Mouse (Mus musculus): ENCODE measurements around the gene H2al1f. TPM values are rescaled to one million over a fixed set of nuclear protein-coding genes. Genes with fewer than 3 reads are reported as not detected.
"Not testable (repeated sequence)": the region's sequence is repeated elsewhere in the genome, so short reads cannot be mapped to it uniquely, and the experiment has no call there.

Gene H2al1f
- not detected in 2 replicates for polyA plus RNA-seq (2014; fragmentation: Nextera tagmentation; extraction: Ambion mirVana)

DNA sequence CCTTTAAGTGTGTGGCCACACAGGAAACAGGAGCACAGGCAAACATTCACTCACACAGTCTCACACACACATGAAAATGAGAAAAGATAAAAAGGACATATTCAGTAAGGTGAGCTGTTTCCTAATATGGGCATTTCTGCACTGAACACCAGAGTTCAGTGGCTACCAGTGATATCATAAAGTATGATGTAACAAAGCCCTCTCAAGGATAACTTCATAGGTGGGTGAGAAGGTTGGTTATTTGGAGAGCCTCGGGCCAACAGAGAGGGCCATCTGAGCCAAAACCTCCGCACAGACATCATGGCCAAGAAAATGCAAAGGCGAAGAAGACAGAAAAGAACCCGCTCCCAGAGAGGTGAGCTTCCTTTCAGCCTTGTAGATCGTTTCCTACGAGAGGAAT, at the start of gene H2al1f:
H2al1f (plus strand) TSS at position 301 of the 400 bp plus-strand sequence.
- ATAC-seq (replicated peaks; ENCODE audit: insufficient number of reproducible peaks, low FRiP score, low TSS enrichment); H3K27ac ChIP-seq (ENCODE audit: low read depth, low read length); H3K4me1 ChIP-seq (ENCODE audit: control insufficient read depth, insufficient read depth, low read length); H3K36me3 ChIP-seq (ENCODE audit: control insufficient read depth, insufficient read depth, low read length); H3K4me3 ChIP-seq (ENCODE audit: low read depth, low read length); H3K27me3 ChIP-seq (ENCODE audit: control insufficient read depth, insufficient read depth, low read length); H3K4me2 ChIP-seq; H3K9me3 ChIP-seq (replicated peaks; ENCODE audit: control insufficient read depth, low read length); H3K9ac ChIP-seq (ENCODE audit: low read depth, low read length): not testable (repeated sequence)
- no CpG with 5 or more reads among the region's 6 CpGs for WGBS (ENCODE audit: insufficient replicate concordance)

DNA sequence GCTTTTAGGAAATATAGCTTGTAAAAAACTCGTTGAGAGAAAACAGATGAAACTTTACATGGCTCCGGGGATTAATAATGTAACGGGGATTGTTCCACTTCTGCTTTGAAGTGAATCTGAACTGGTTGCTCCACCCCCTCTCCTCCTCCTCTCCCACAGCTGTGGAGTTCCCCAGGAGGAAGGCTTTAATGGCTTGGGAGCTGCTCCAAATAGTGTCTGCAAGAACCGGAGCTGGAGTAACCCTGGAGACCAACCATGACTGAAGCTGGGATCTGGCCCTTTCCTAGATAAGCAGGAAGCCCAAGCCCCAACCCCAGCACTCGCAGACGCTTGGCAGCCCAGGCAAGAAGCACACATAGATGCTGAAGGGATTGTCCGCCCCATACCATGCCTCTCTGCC, 47.2 kb upstream of the H2al1f start:
- no peaks in the 10 kb centered on the region for H3K4me1 ChIP-seq (ENCODE audit: control insufficient read depth, insufficient read depth, low read length)
- H3K4me3 ChIP-seq (ENCODE audit: low read depth, low read length), result no peak overlapping the region
- 58% methylated on average over 7 of the region's 7 CpGs for WGBS (ENCODE audit: insufficient replicate concordance)
- ATAC-seq (replicated peaks; ENCODE audit: insufficient number of reproducible peaks, low FRiP score, low TSS enrichment), result no peak
- H3K27me3 ChIP-seq (ENCODE audit: control insufficient read depth, insufficient read depth, low read length), result no peaks in the 10 kb centered on the region
- no peak overlapping the region for H3K9ac ChIP-seq (ENCODE audit: low read depth, low read length)
- H3K27ac ChIP-seq (ENCODE audit: low read depth, low read length), result no peak overlapping the region
- no peaks in the 10 kb centered on the region for H3K9me3 ChIP-seq (replicated peaks; ENCODE audit: control insufficient read depth, low read length)
- H3K36me3 ChIP-seq (ENCODE audit: control insufficient read depth, insufficient read depth, low read length), result no peaks in the 10 kb centered on the region
- H3K4me2 ChIP-seq, result no peak overlapping the region

DNA sequence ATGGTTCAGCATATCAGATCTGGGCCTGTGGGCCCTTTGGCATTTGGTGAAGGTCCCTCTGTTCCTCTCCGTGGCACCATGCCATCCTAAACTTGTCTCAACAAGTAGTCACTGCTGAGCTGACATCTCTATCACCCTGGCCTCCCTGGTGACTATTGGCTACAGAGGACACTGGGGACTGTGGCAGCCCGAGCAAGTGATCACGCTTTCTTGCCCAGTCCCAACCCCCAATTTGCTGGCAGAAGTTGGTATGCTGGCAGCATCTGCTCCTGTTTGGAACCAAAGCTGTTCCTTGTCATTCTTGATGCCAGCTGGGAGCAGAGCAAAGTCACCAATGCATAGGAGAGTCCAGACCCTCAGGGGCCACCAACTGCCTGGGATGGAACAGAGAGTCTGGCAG, 45.9 kb upstream of the H2al1f start:
- no peaks in the 10 kb centered on the region for H3K9me3 ChIP-seq (replicated peaks; ENCODE audit: control insufficient read depth, low read length)
- WGBS (ENCODE audit: insufficient replicate concordance), result 82% methylated on average over 3 of the region's 3 CpGs
- ATAC-seq (replicated peaks; ENCODE audit: insufficient number of reproducible peaks, low FRiP score, low TSS enrichment), result no peak
- no peak overlapping the region for H3K9ac ChIP-seq (ENCODE audit: low read depth, low read length)
- no peak overlapping the region for H3K4me3 ChIP-seq (ENCODE audit: low read depth, low read length)
- no peaks in the 10 kb centered on the region for H3K36me3 ChIP-seq (ENCODE audit: control insufficient read depth, insufficient read depth, low read length)
- H3K27ac ChIP-seq (ENCODE audit: low read depth, low read length), result no peak overlapping the region
- no peaks in the 10 kb centered on the region for H3K27me3 ChIP-seq (ENCODE audit: control insufficient read depth, insufficient read depth, low read length)
- H3K4me1 ChIP-seq (ENCODE audit: control insufficient read depth, insufficient read depth, low read length), result no peaks in the 10 kb centered on the region
- H3K4me2 ChIP-seq, result no peak overlapping the region

DNA sequence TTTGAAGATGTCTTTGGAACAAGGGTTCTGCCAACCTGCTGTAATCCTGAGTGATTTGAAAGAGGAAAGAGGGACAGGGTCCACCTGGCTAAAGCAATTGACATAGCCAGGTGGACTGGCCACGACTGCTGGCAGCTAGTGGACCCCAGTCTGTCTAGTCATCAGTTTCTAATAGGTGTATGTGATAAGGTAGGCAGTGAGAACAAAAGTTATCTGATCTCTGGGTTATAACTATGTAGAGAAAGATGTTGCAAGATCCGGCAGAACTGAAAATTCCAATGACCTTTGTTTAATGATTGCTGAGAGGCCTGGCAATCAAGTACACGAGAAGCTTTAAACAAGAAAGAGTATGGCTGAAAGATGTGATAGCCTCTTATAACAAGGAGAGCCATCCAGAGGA, 41.8 kb upstream of the H2al1f start:
- no peak overlapping the region for H3K4me3 ChIP-seq (ENCODE audit: low read depth, low read length)
- no peak for ATAC-seq (replicated peaks; ENCODE audit: insufficient number of reproducible peaks, low FRiP score, low TSS enrichment)
- no peaks in the 10 kb centered on the region for H3K9me3 ChIP-seq (replicated peaks; ENCODE audit: control insufficient read depth, low read length)
- no peaks in the 10 kb centered on the region for H3K4me1 ChIP-seq (ENCODE audit: control insufficient read depth, insufficient read depth, low read length)
- 72% methylated on average over 3 of the region's 3 CpGs for WGBS (ENCODE audit: insufficient replicate concordance)
- H3K27ac ChIP-seq (ENCODE audit: low read depth, low read length), result no peak overlapping the region
- no peaks in the 10 kb centered on the region for H3K36me3 ChIP-seq (ENCODE audit: control insufficient read depth, insufficient read depth, low read length)
- no peaks in the 10 kb centered on the region for H3K27me3 ChIP-seq (ENCODE audit: control insufficient read depth, insufficient read depth, low read length)
- H3K4me2 ChIP-seq, result no peak overlapping the region
- H3K9ac ChIP-seq (ENCODE audit: low read depth, low read length), result no peak overlapping the region

DNA sequence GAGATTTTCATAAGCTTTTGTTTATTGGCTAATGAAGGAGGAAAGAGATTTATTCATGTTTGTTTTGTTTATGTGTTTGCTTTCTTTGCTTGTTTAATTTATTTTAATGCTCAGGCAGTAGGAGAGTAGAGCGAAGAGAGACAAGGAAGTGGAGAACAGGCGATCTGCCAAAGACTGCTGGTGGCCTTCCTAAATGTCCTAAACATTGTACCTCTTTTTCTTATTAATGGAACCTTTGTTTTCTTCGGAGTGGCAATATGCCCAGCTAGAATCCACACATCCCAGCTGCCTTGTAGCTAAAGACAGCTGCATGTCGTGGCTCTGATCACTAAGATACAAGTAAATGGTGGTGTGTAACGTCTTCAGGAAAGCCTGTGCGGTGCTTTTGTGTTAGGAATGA, 37.9 kb upstream of the H2al1f start:
- H3K4me2 ChIP-seq, result no peak overlapping the region
- H3K9ac ChIP-seq (ENCODE audit: low read depth, low read length), result no peak overlapping the region
- H3K4me3 ChIP-seq (ENCODE audit: low read depth, low read length), result no peak overlapping the region
- no peaks in the 10 kb centered on the region for H3K36me3 ChIP-seq (ENCODE audit: control insufficient read depth, insufficient read depth, low read length)
- no peaks in the 10 kb centered on the region for H3K27me3 ChIP-seq (ENCODE audit: control insufficient read depth, insufficient read depth, low read length)
- H3K27ac ChIP-seq (ENCODE audit: low read depth, low read length), result no peak overlapping the region
- 68% methylated on average over 6 of the region's 6 CpGs for WGBS (ENCODE audit: insufficient replicate concordance)
- ATAC-seq (replicated peaks; ENCODE audit: insufficient number of reproducible peaks, low FRiP score, low TSS enrichment), result no peak
- no peaks in the 10 kb centered on the region for H3K9me3 ChIP-seq (replicated peaks; ENCODE audit: control insufficient read depth, low read length)
- no peaks in the 10 kb centered on the region for H3K4me1 ChIP-seq (ENCODE audit: control insufficient read depth, insufficient read depth, low read length)

DNA sequence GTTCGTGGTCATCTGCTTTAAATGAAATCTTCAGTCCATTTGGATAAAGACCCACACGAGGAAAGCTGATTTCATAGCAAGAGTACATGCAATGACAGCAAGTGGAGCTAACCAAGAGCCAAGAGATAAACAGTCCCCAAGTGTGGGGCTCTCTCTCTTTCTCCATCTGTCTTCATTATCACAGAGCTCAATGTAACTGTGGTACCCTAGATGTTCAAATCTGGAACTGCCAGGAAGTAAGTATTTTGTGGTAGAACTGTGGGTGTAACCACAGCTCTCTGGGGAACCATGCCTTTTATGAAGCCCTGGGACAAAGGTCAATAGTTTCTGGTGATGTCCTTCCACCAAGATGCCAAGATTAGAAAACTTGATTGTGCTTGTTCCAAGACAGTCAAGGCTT, 34.2 kb upstream of the H2al1f start:
- Histone ChIP-seq H3K36me3 (ENCODE audit: control insufficient read depth, insufficient read depth, low read length) (no peaks in the 10 kb centered on the region), H3K27me3 (ENCODE audit: control insufficient read depth, insufficient read depth, low read length) (0 out of 2 replicates have a peak, but pooled peaks cover 2% of the 10 kb centered on the region), H3K27ac (ENCODE audit: low read depth, low read length) (no peak overlapping the region), H3K9me3 (replicated peaks; ENCODE audit: control insufficient read depth, low read length) (no peaks in the 10 kb centered on the region), H3K4me1 (ENCODE audit: control insufficient read depth, insufficient read depth, low read length) (no peaks in the 10 kb centered on the region), H3K9ac (ENCODE audit: low read depth, low read length) (no peak overlapping the region), H3K4me2 (no peak overlapping the region), H3K4me3 (ENCODE audit: low read depth, low read length) (no peak overlapping the region)
- no peak for ATAC-seq (replicated peaks; ENCODE audit: insufficient number of reproducible peaks, low FRiP score, low TSS enrichment)
- 60% methylated on average over 2 of the region's 2 CpGs for WGBS (ENCODE audit: insufficient replicate concordance)

DNA sequence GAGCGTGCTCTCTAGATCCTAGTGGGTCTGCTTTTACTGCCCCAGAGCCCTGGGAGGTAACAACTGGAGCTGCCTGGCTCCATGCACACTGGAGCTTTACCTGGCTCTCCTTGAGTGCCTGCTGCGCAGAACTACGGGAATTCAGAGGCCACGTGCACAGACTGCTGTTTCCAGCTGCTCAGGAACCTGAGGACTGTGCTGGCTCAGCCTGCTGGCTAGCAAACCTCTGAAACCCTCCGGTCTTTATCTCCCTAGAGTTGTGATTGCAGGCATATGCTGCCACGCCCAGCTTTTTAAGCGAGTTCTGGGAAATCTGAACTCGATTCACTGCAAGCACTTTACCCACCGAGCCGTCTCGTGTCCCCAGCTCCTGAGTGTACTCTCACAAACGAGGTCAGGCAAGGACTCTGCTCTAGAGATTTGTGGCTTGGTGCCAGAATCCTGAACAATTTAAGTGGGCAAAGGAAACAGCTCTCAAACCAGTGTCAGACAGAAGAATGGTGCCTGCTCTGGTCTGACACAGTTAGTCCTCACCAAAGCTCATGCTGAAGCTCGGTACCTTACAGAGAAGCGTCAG, 26.6 kb upstream of the H2al1f start:
- H3K27ac ChIP-seq (ENCODE audit: low read depth, low read length), result no peak overlapping the region
- whole genome bisulfite sequencing (ENCODE audit: insufficient replicate concordance), result 48% methylated on average over 14 of the region's 14 CpGs
- no peaks in the 10 kb centered on the region for H3K9me3 ChIP-seq (replicated peaks; ENCODE audit: control insufficient read depth, low read length)
- no peaks in the 10 kb centered on the region for H3K4me1 ChIP-seq (ENCODE audit: control insufficient read depth, insufficient read depth, low read length)
- no peak overlapping the region for H3K4me3 ChIP-seq (ENCODE audit: low read depth, low read length)
- H3K4me2 ChIP-seq, result no peak overlapping the region
- ATAC-seq (replicated peaks; ENCODE audit: insufficient number of reproducible peaks, low FRiP score, low TSS enrichment), result no peak
- peaks cover 5% of the 10 kb centered on the region; the same call in 1 of the 2 replicates for H3K27me3 ChIP-seq (ENCODE audit: control insufficient read depth, insufficient read depth, low read length)
- no peak overlapping the region for H3K9ac ChIP-seq (ENCODE audit: low read depth, low read length)
- H3K36me3 ChIP-seq (ENCODE audit: control insufficient read depth, insufficient read depth, low read length), result no peaks in the 10 kb centered on the region

DNA sequence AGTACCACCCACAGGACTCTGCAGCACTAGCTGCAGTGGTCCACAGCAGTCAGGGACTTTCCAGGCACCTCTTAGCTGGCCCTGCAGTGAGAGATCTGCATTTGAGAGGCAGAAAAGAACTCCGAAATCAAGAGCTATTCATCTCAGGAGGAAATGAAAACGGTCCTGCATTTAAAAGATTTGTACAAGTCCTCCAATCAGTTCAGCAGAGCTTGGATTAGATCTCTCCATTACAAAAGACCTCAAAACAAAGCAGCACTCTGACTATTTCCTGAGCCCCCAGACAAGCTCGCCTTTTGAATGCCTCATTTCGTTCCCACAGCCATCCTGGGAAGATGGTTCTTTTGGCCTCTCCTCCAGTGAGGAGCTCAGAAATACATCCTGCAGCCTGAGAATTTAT, 25.7 kb upstream of the H2al1f start:
- no peaks in the 10 kb centered on the region for H3K4me1 ChIP-seq (ENCODE audit: control insufficient read depth, insufficient read depth, low read length)
- H3K4me3 ChIP-seq (ENCODE audit: low read depth, low read length), result no peak overlapping the region
- no peak for ATAC-seq (replicated peaks; ENCODE audit: insufficient number of reproducible peaks, low FRiP score, low TSS enrichment)
- H3K4me2 ChIP-seq, result no peak overlapping the region
- WGBS (ENCODE audit: insufficient replicate concordance), result 55% methylated on average over 4 of the region's 4 CpGs
- no peak overlapping the region for H3K9ac ChIP-seq (ENCODE audit: low read depth, low read length)
- no peaks in the 10 kb centered on the region for H3K9me3 ChIP-seq (replicated peaks; ENCODE audit: control insufficient read depth, low read length)
- peaks cover 5% of the 10 kb centered on the region; the same call in 1 of the 2 replicates for H3K27me3 ChIP-seq (ENCODE audit: control insufficient read depth, insufficient read depth, low read length)
- H3K36me3 ChIP-seq (ENCODE audit: control insufficient read depth, insufficient read depth, low read length), result no peaks in the 10 kb centered on the region
- no peak overlapping the region for H3K27ac ChIP-seq (ENCODE audit: low read depth, low read length)

DNA sequence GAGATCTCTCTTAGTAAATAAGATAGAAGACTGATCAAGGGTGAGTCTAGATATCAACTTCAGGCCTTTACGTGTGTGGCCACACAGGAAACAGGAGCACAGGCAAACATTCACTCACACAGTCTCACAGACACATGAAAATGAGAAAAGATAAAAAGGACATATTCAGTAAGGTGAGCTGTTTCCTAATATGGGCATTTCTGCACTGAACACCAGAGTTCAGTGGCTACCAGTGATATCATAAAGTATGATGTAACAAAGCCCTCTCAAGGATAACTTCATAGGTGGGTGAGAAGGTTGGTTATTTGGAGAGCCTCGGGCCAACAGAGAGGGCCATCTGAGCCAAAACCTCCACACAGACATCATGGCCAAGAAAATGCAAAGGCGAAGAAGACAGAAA, 16.0 kb upstream of the H2al1f start, which contains the start of gene H2al1a:
H2al1a (plus strand) TSS at position 301 of the 400 bp plus-strand sequence.
- not testable (repeated sequence) for H3K9me3 ChIP-seq (replicated peaks; ENCODE audit: control insufficient read depth, low read length); H3K27me3 ChIP-seq (ENCODE audit: control insufficient read depth, insufficient read depth, low read length); ATAC-seq (replicated peaks; ENCODE audit: insufficient number of reproducible peaks, low FRiP score, low TSS enrichment); H3K27ac ChIP-seq (ENCODE audit: low read depth, low read length); H3K36me3 ChIP-seq (ENCODE audit: control insufficient read depth, insufficient read depth, low read length); H3K4me1 ChIP-seq (ENCODE audit: control insufficient read depth, insufficient read depth, low read length); H3K4me3 ChIP-seq (ENCODE audit: low read depth, low read length); H3K4me2 ChIP-seq; H3K9ac ChIP-seq (ENCODE audit: low read depth, low read length)
- WGBS (ENCODE audit: insufficient replicate concordance), result no CpG with 5 or more reads among the region's 3 CpGs

Data from heart, embryonic 11.5 days (tissue).